Mouse (Mus musculus): Measurements from ENCODE around the gene Gm5862. TPM values are rescaled to one million over a fixed set of nuclear protein-coding genes. Genes with fewer than 3 reads are reported as not detected.
"Not testable (repeated sequence)": the region's sequence is repeated elsewhere in the genome, so short reads cannot be mapped to it uniquely, and the experiment has no call there.

Gene Gm5862
- polyA plus RNA-seq, 1 experiment from 2014 or later, result not detected

- ATAC-seq (ENCODE audit: low read depth); H3K36me3 ChIP-seq (ENCODE audit: control insufficient read depth, insufficient read depth, low read length); H3K4me3 ChIP-seq (ENCODE audit: low read depth, low read length); H3K4me1 ChIP-seq (ENCODE audit: control insufficient read depth, insufficient read depth, low read length); H3K9me3 ChIP-seq (ENCODE audit: control insufficient read depth, low read length); H3K27ac ChIP-seq (replicated peaks; ENCODE audit: low read depth, low read length); H3K27me3 ChIP-seq (replicated peaks; ENCODE audit: control insufficient read depth, insufficient read depth, low read length); DNase-seq (ENCODE audit: low spot score); H3K9ac ChIP-seq (ENCODE audit: low read depth, low read length); H3K4me2 ChIP-seq (ENCODE audit: low read depth, low read length): not testable (repeated sequence)
- WGBS, result no CpG with 5 or more reads among the region's 2 CpGs
Observed at GRCm38 (mm10) chr5:25972563-25972962, 50.2 kb downstream of the Gm5862 start, which contains the start of gene Gm21680. Gm21680 (minus strand) TSS chr5:25972663.

Other genes with a start within 250 kb of the Gm5862 start
- 0.15 and 0.29 TPM in 2 replicates for gene Gm21663, start 80.5 kb downstream of the Gm5862 start, polyA plus RNA-seq (2014; fragmentation: Nextera tagmentation; extraction: Ambion mirVana)
- gene Gm21671, start 68.5 kb downstream of the Gm5862 start, polyA plus RNA-seq (2014; fragmentation: Nextera tagmentation; extraction: Ambion mirVana), result 0.14 and 0.20 TPM in 2 replicates
- gene Gm21680, start 50.3 kb downstream of the Gm5862 start, polyA plus RNA-seq (2014; fragmentation: Nextera tagmentation; extraction: Ambion mirVana), result 0.22 and 0.38 TPM in 2 replicates
- 0.17 and 0.21 TPM in 2 replicates for gene Gm21698, start 34.3 kb downstream of the Gm5862 start, polyA plus RNA-seq (2014; fragmentation: Nextera tagmentation; extraction: Ambion mirVana)
- gene Gm1979, start 18.1 kb downstream of the Gm5862 start, polyA plus RNA-seq (2014; fragmentation: Nextera tagmentation; extraction: Ambion mirVana), result 0.14 TPM in 1 of 2 replicates, not detected in the other
- gene Speer4a, start 16.6 kb upstream of the Gm5862 start, polyA plus RNA-seq (2014; fragmentation: Nextera tagmentation; extraction: Ambion mirVana), result 0.08 and 0.26 TPM in 2 replicates
- 0.14 and 0.20 TPM in 2 replicates for gene Gm7347, start 35.7 kb upstream of the Gm5862 start, polyA plus RNA-seq (2014; fragmentation: Nextera tagmentation; extraction: Ambion mirVana)
- 0.07 and 0.12 TPM in 2 replicates for gene Gm10471, start 66.4 kb upstream of the Gm5862 start, polyA plus RNA-seq (2014; fragmentation: Nextera tagmentation; extraction: Ambion mirVana)
- 0.18 and 0.43 TPM in 2 replicates for gene 5031410I06Rik, start 82.4 kb upstream of the Gm5862 start, polyA plus RNA-seq (2014; fragmentation: Nextera tagmentation; extraction: Ambion mirVana)
- 0.10 and 0.24 TPM in 2 replicates for gene Gm10220, start 98.5 kb upstream of the Gm5862 start, polyA plus RNA-seq (2014; fragmentation: Nextera tagmentation; extraction: Ambion mirVana)
- 0.22 TPM in 1 of 2 replicates, not detected in the other for gene Gm7361, start 234.8 kb upstream of the Gm5862 start, polyA plus RNA-seq (2014; fragmentation: Nextera tagmentation; extraction: Ambion mirVana)

All from embryonic facial prominence, embryonic 14.5 days (tissue).